Mouse (Mus musculus) testis, postnatal 10 days (tissue): ENCODE results near the gene Armh1.
A peak's percentile ranks its signal among the peaks of the same experiment; 100 is the strongest.
"Not testable (repeated sequence)": the region's sequence is repeated elsewhere in the genome, so short reads cannot be mapped to it uniquely, and the experiment has no call there.

Source experiments
- DNase-seq: peaks from one replicate; pipeline ENCODE4 v3.0.0; 2021; ENCODE audit warnings: low spot score

The Armh1 gene

GRCm38 (mm10) chr4:117267831-117268437 lies 16.0 kb upstream of the Armh1 start:
- DNase-seq = no peak

GRCm38 (mm10) chr4:117267284-117267683 lies 15.4 kb upstream of the Armh1 start:
- DNase-seq = peak; percentile 83

- DNase-seq = no peak
Observed at GRCm38 (mm10) chr4:117262987-117263386, 11.1 kb upstream of the Armh1 start.

GRCm38 (mm10) chr4:117262101-117262913 lies 10.4 kb upstream of the Armh1 start:
- DNase-seq = no peak

- no peak for DNase-seq
Observed at GRCm38 (mm10) chr4:117261222-117261621, 9.3 kb upstream of the Armh1 start.

GRCm38 (mm10) chr4:117259909-117260308 lies 8.0 kb upstream of the Armh1 start:
- DNase-seq = not testable (repeated sequence)

GRCm38 (mm10) chr4:117254672-117255071 lies 2.7 kb upstream of the Armh1 start:
- DNase-seq = no peak

- DNase-seq = no peak
Observed at GRCm38 (mm10) chr4:117254017-117254627, 2.2 kb upstream of the Armh1 start.

GRCm38 (mm10) chr4:117253218-117254016 lies 1.5 kb upstream of the Armh1 start:
- DNase-seq = no peak

GRCm38 (mm10) chr4:117252755-117253154 lies 830 bp upstream of the Armh1 start:
- DNase-seq = no peak

- no peak for DNase-seq
Observed at GRCm38 (mm10) chr4:117252351-117252750, 426 bp upstream of the Armh1 start.

GRCm38 (mm10) chr4:117250982-117251381 lies 943 bp downstream of the Armh1 start:
- DNase-seq = no peak

GRCm38 (mm10) chr4:117240867-117241266 lies 11.1 kb downstream of the Armh1 start:
- DNase-seq = peak; percentile 64

GRCm38 (mm10) chr4:117239153-117239552 lies 12.8 kb downstream of the Armh1 start:
- no peak for DNase-seq

GRCm38 (mm10) chr4:117235822-117236221 lies 16.1 kb downstream of the Armh1 start:
- DNase-seq = no peak

- no peak for DNase-seq
Observed at GRCm38 (mm10) chr4:117234166-117234741, 17.7 kb downstream of the Armh1 start.

- DNase-seq = no peak
Observed at GRCm38 (mm10) chr4:117231208-117231607, 20.7 kb downstream of the Armh1 start.

GRCm38 (mm10) chr4:117230331-117230730 lies 21.6 kb downstream of the Armh1 start:
- DNase-seq = no peak

- no peak for DNase-seq
Observed at GRCm38 (mm10) chr4:117229590-117229989, 22.3 kb downstream of the Armh1 start.

GRCm38 (mm10) chr4:117225250-117225649 lies 26.7 kb downstream of the Armh1 start:
- DNase-seq = no peak

GRCm38 (mm10) chr4:117224122-117224521 lies 27.8 kb downstream of the Armh1 start:
- DNase-seq = no peak

- no peak for DNase-seq
Observed at GRCm38 (mm10) chr4:117223001-117223400, 28.9 kb downstream of the Armh1 start.
